Mouse (Mus musculus) left cerebral cortex, adult 8-10 months (tissue): Measurements from ENCODE around the gene Acvr2b. TPM values are rescaled to one million over a fixed set of nuclear protein-coding genes. Genes with fewer than 3 reads are reported as not detected.

Experiments
- DNase-seq, 2 experiments: peaks; one replicate each; pipeline ENCODE4 v3.0.0; 2022; ENCODE audit warnings: low spot score in 2 of 2
- total RNA-seq, 4 experiments: library from RNA; stranded (reverse); gene quantifications; 2 replicates each; pipeline ENCODE4 v1.2.4; 2022

Gene Acvr2b
- total RNA-seq, 4 experiments from 2014 or later: 14.9 to 18.4 (median 16.7) TPM

- DNase-seq: no peak
Measured at GRCm38 (mm10) chr9:119472412-119472918, 70.5 kb downstream of the Acvr2b start.

DNA sequence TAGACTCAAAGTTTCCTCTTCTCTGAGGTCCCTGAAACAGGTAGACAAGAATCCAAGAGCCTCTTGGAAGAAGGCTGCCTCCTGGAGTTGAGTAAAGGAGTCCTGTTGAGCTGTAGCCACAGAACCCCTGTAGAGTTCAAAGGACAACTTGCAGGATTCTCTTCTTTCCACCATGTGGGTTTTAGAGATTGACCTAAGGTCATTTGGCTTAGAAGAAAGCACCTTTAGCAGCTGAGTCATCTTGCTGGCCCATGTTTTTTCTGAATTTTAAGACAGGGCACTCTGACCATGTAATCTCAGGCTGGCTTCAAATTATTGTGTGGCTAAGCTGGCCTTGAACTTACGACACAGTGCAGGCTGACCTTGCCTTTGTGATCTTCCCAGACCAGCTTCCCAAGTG, 71.1 kb downstream of the Acvr2b start:
- no peak for DNase-seq

DNA sequence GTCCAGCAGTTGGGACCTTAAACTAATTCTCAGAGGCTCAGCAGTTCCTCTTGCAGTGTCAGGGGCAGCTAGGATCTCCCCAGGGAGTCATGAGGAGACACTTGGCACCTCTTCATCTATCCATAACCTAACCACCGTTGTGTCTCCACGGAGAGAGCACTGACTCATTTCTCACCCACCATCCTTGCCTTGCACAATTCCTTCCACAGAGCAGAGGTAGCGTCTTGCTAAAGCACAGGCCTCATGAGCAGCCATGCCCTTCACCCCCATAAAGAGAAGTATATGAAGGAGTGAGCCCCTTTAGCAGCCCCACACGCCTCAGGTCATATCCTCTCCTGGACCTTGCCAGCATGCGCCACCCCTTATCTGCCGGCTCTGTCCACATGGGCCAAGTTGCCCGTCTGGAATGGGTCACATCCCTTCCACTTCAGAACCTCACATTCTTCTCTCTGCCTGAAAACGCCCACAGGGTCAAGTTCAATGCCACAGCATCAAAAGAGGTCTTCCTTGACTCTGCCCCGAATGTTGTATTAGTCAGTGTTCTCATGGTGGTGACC, 71.8 kb downstream of the Acvr2b start:
- DNase-seq: no peak

DNA sequence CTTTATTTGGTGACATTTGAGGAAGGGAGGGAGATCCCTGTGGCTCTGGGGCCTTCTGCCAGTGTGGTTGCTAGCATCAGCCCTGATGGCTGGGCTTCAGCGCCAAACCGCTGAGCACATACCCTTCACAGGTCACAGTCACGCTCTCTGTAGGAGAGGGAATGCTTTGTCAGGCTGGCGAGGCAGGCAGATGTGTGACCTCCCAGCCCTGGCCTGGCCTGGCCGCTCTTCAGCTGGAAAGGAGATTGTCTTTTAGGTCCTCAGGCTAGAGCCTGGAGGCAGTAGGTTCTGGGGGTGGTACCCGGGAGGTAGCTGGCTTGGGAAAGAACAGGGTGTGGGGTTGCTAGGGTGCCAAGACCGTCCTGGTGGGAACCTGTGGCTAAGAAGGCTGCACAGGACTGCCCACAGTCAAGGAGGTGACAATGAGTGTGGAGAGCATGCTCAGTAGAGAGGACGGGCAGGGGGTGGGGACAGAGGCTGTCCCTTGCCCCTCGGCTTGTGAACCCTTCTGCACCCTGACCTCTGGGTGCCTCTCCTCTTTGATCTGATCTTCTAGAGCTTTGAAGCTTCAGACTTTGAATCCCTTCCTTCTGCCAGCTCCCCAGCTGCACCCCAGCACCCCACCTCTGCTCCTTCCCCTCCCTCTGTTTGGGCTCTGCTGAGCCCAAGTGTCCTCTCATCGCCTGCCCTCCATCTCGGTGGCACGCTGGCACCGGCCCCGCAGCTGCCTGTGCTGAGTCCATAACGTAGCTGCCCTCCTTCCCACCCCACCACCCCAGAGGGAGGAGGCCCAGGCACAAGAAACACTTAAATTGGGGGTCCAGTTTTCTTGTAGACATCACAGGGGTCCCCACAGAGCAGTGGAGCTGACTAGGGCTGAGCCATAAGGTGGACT, 73.0 kb downstream of the Acvr2b start:
- DNase-seq: no peak

GRCm38 (mm10) chr9:119477754-119478153, 75.8 kb downstream of the Acvr2b start:
- no peak for DNase-seq

- DNase-seq: no peak
Measured at GRCm38 (mm10) chr9:119478345-119478744, 76.4 kb downstream of the Acvr2b start.

- no peak for DNase-seq
Measured at GRCm38 (mm10) chr9:119479297-119479696, 77.4 kb downstream of the Acvr2b start.

DNA sequence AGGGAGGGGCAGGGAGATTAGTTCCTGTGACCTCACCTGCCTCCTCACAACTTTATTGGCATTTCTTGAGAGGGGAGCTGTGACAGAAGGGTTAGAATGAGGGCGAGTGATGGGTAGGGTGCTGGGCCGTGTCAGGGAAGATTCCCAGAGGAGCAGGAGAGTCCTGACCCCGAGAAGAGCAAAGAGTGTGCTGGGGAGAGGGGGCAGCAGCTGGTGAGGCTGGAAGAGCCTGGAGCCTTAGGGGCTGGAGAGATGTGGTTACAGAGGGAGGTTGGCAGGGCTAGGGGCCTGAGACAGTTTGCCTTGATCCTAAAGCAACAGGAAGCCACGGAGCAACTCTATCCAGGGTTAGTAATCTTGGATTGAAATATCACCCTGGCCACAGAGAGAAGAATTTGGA, 79.7 kb downstream of the Acvr2b start:
- DNase-seq: no peak

- no peak for DNase-seq
Measured at GRCm38 (mm10) chr9:119483554-119484353, 81.8 kb downstream of the Acvr2b start.

DNA sequence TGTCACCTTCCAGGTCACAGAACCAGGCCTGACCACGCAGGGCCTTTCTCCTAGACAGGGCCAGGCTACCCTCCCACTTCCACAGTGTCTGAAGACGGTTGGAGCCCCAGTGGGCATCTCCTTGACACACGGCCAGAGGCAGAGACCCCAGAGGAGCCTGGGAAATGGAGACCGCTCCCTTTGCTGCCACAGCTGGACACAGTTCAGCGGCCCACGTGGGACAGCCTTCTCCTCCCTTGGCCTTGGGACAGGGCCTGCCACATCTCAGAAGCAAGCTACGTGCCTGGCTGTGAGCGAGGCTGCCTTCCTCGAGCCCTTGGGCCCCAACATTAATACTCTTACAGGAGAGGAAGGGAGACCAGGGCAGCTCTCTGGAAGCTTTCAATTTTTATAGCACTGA, 82.5 kb downstream of the Acvr2b start:
- no peak for DNase-seq

Other genes starting within 250 kb of the Acvr2b start
- gene Acaa1b, start 245.0 kb upstream of the Acvr2b start, total RNA-seq: 1 to 10 TPM; 1.0 to 2.5 (median 2.0) TPM
- not detected for gene Gm47289, start 243.0 kb upstream of the Acvr2b start, total RNA-seq
- gene Slc22a13, start 193.0 kb upstream of the Acvr2b start, total RNA-seq: under 1 TPM in 1 of 4 experiments, not detected in 3; 0.21 TPM
- gene Oxsr1, start 79.7 kb upstream of the Acvr2b start, total RNA-seq: 10 to 100 TPM; 34.5 to 38.8 (median 35.4) TPM
- 10 to 100 TPM; 60.2 to 76.5 (median 66.7) TPM for gene Acaa1a, start 62.4 kb upstream of the Acvr2b start, total RNA-seq
- gene Myd88, start 60.7 kb upstream of the Acvr2b start, total RNA-seq: 1 to 10 TPM; 7.0 to 8.5 (median 7.6) TPM
- 1 to 10 TPM; 5.6 to 6.2 (median 5.8) TPM for gene Xylb, start 44.7 kb upstream of the Acvr2b start, total RNA-seq
- gene Slc22a14, start 36.6 kb upstream of the Acvr2b start, total RNA-seq: not detected
- gene Exog, start 42.8 kb downstream of the Acvr2b start, total RNA-seq: 10 to 100 TPM; 17.9 to 21.2 (median 19.4) TPM
- gene Scn5a, start 176.9 kb downstream of the Acvr2b start, total RNA-seq: 1 to 10 TPM; 3.5 to 4.6 (median 4.4) TPM